Comparison of ENCODE assay signal across 10 mouse cellular contexts in the genomic region with DNA sequence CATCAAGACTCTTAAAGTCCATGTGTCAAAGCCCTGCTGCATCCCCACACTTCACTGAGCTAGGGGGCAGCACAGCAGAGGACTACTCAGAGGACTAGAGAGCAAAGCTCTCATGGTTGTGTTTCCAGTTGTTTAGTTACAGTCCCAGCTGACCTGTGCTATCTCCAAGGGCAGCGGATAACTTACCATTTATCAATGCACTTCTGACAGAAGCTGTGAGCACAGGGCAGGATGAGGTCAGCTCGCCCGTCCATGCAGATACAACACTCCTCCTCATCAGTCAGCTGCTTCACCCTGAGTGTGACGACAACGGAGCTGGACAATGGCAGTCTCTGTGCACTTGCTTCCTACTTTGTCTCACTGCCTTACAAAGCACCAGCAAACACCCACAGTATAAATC. TPM values are rescaled to one million over a fixed set of nuclear protein-coding genes. Genes with fewer than 3 reads are reported as not detected.
DNase-seq lines count a peak whose midpoint lies in the region; ATAC-seq and TF ChIP-seq lines count a peak whose summit lies in the region.
"Had no signal": no experiment of that assay in that cellular context is flagged by ENCODE, and none has a peak within 500 bp of the region (broad histone marks: within the 10 kb centered on the region; RNA-seq: fewer than 3 reads in every experiment).

No protein-coding gene starts in this region.

- ATAC-seq in limb, embryonic 14.5 days (ENCODE audit: low FRiP score, low read depth) = no peak

- DNase-seq in adrenal gland, adult 2 months = peak; percentile 75
- no peak for DNase-seq in adrenal gland, postnatal 25 days
- peak; percentile 55 for DNase-seq in layer of hippocampus, adult 11-12 months (ENCODE audit: low spot score)
- no peak for DNase-seq in layer of hippocampus, postnatal 36 days
- peak; percentile 90 for DNase-seq in brain, adult 2 months (ENCODE audit: low read depth, low spot score)
- DNase-seq in limb, embryonic 14.5 days (ENCODE audit: low spot score) = no peak
- DNase-seq in adipocyte (ENCODE audit: low spot score) = no peak
- DNase-seq in right cerebral cortex, postnatal 4 days = no peak

- H3K9me3 ChIP-seq in limb, embryonic 14.5 days (ENCODE audit: control insufficient read depth, low read length) = no peaks in the 10 kb centered on the region
- H3K9me3 ChIP-seq: stomach, embryonic 15.5 days had no signal

- peaks cover 11% of the 10 kb centered on the region for H3K36me3 ChIP-seq in limb, embryonic 14.5 days (ENCODE audit: control insufficient read depth, insufficient read depth, low read length)

- 61% methylated on average over 5 of the region's 5 CpGs for WGBS in limb, embryonic 14.5 days

- peak overlapping the region; percentile 34; the same call in 1 of the 2 replicates for H3K27ac ChIP-seq in limb, embryonic 14.5 days (replicated peaks; ENCODE audit: low read depth, low read length)
- H3K27ac ChIP-seq: stomach, embryonic 15.5 days had no signal

- H3K4me3 ChIP-seq in limb, embryonic 14.5 days (replicated peaks; ENCODE audit: low read length) = no peak overlapping the region
- H3K4me3 ChIP-seq: stomach, embryonic 15.5 days had no signal

- no peak overlapping the region for H3K4me2 ChIP-seq in limb, embryonic 14.5 days (replicated peaks; ENCODE audit: low read depth, low read length, severe bottlenecking)
- H3K4me2 ChIP-seq: stomach, embryonic 15.5 days had no signal

- no peak overlapping the region for H3K9ac ChIP-seq in limb, embryonic 14.5 days (ENCODE audit: low read depth, low read length, severe bottlenecking)
- H3K9ac ChIP-seq: stomach, embryonic 15.5 days had no signal

- peaks cover 17% of the 10 kb centered on the region; the same call in 1 of the 2 replicates for H3K4me1 ChIP-seq in limb, embryonic 14.5 days (ENCODE audit: control insufficient read depth, insufficient read depth, low read length)
- H3K4me1 ChIP-seq: stomach, embryonic 15.5 days had no signal

- H3K27me3 ChIP-seq in limb, embryonic 14.5 days (ENCODE audit: control insufficient read depth, insufficient read depth, low read length) = no peaks in the 10 kb centered on the region
- H3K27me3 ChIP-seq: stomach, embryonic 15.5 days had no signal

- no peak for TF ChIP-seq POLR2A in limb, embryonic 14.5 days (IDR thresholded peaks at IDR 0.05; ENCODE audit: borderline replicate concordance, extremely low read depth, insufficient read depth, insufficient read length)

RNA-seq across cellular contexts. Expression of gene Rnf141, which starts 23.2 kb away (rescaled TPM):
- total RNA-seq in adrenal gland, adult 2 months (2021) = 10 to 100 TPM; 56.0 to 56.3 TPM
- 9.9 and 10.8 TPM in 2 replicates for polyA plus RNA-seq in adrenal gland, adult 2 months (2012; rRNA removed)
- total RNA-seq in adrenal gland, postnatal 25 days (2021) = 52.9 and 74.3 TPM in 2 replicates
- total RNA-seq in layer of hippocampus, postnatal 36 days (2021) = 10 to 100 TPM; 75.3 to 87.6 TPM
- polyA plus RNA-seq in limb, embryonic 14.5 days (2012; rRNA removed) = 19.4 and 22.0 TPM in 2 replicates
- 21.6 and 22.3 TPM in 2 replicates for polyA plus RNA-seq in limb, embryonic 14.5 days (2014; fragmentation: Nextera tagmentation; extraction: Ambion mirVana)

RNA-seq across cellular contexts. Expression of gene Lyve1, which starts 42.0 kb away (rescaled TPM):
- total RNA-seq in adrenal gland, adult 2 months (2021) = 10 to 100 TPM in 1 of 2 experiments, 1 to 10 TPM in 1; 9.7 to 12.5 TPM
- polyA plus RNA-seq in adrenal gland, adult 2 months (2012; rRNA removed) = 4.0 and 4.9 TPM in 2 replicates
- total RNA-seq in adrenal gland, postnatal 25 days (2021) = 3.8 and 5.9 TPM in 2 replicates
- total RNA-seq in layer of hippocampus, postnatal 36 days (2021) = 1 to 10 TPM; 1.3 to 2.5 TPM
- 9.7 and 10.6 TPM in 2 replicates for polyA plus RNA-seq in limb, embryonic 14.5 days (2012; rRNA removed)
- 5.1 and 10.2 TPM in 2 replicates for polyA plus RNA-seq in limb, embryonic 14.5 days (2014; fragmentation: Nextera tagmentation; extraction: Ambion mirVana)
- total RNA-seq: monocyte, adult 5-6 weeks had no signal

RNA-seq across cellular contexts. Expression of gene Ampd3, which starts 53.1 kb away (rescaled TPM):
- total RNA-seq in adrenal gland, adult 2 months (2021) = 10 to 100 TPM; 15.4 to 26.2 TPM
- polyA plus RNA-seq in adrenal gland, adult 2 months (2012; rRNA removed) = 15.6 and 16.1 TPM in 2 replicates
- total RNA-seq in adrenal gland, postnatal 25 days (2021) = 18.9 and 24.6 TPM in 2 replicates
- total RNA-seq in layer of hippocampus, postnatal 36 days (2021) = 10 to 100 TPM; 20.1 to 23.1 TPM
- polyA plus RNA-seq in limb, embryonic 14.5 days (2012; rRNA removed) = 6.6 and 7.0 TPM in 2 replicates
- polyA plus RNA-seq in limb, embryonic 14.5 days (2014; fragmentation: Nextera tagmentation; extraction: Ambion mirVana) = 6.9 and 7.1 TPM in 2 replicates

Comparison
In these comparisons a context has a peak if more than half of its experiments do, and no peak if none do; other contexts are left out.
1. DNase-seq: peak in adrenal gland, adult 2 months (single experiment), layer of hippocampus, adult 11-12 months (single experiment) and brain, adult 2 months (single experiment); none in adrenal gland, postnatal 25 days (single experiment), layer of hippocampus, postnatal 36 days (0 of 2), limb, embryonic 14.5 days (single experiment), adipocyte (single experiment) and right cerebral cortex, postnatal 4 days (single experiment).